Mouse (Mus musculus) large intestine, adult 2 months (tissue): ENCODE measurements at regions not wholly inside any gene's neighbourhood (a gene's known extent, or its start where the extent isn't known, plus 50 kb on each side); places are given as distances from the start of the nearest gene placed in this dataset.
"Not testable (repeated sequence)": the region's sequence is repeated elsewhere in the genome, so short reads cannot be mapped to it uniquely, and the experiment has no call there.

Experiments used
- DNase-seq: peaks from one replicate; pipeline ENCODE4 v3.0.0-alpha.2; 2012; ENCODE audit warnings: low read depth, low spot score
- WGBS: fragments of 180-500 bp; shearing (Covaris S2); methylation state at CpG from one replicate; pipeline ENCODE4 v1.1.7; 2018; 5-methylcytosine and 5-hydroxymethylcytosine counted together

- DNase-seq: no peak
- WGBS: 66% methylated on average over 2 of the region's 2 CpGs
Measured at GRCm38 (mm10) chr12:54527577-54527976, 128.8 kb downstream of the Sptssa start.

GRCm38 (mm10) chr12:54520406-54520805, 136.0 kb downstream of the Sptssa start:
- 73% methylated on average over 4 of the region's 4 CpGs for WGBS
- DNase-seq: no peak

GRCm38 (mm10) chr12:54519370-54519769, 137.0 kb downstream of the Sptssa start:
- DNase-seq: no peak
- 81% methylated on average over 3 of the region's 3 CpGs for WGBS

GRCm38 (mm10) chr12:54517265-54517664, 139.1 kb downstream of the Sptssa start:
- WGBS: 23% methylated on average over 3 of the region's 3 CpGs
- no peak for DNase-seq

- no peak for DNase-seq
- WGBS: 60% methylated on average over 3 of the region's 3 CpGs
Measured at GRCm38 (mm10) chr12:54516463-54516862, 139.9 kb downstream of the Sptssa start.

- DNase-seq: not testable (repeated sequence)
- WGBS: 72% methylated on average over 4 of the region's 4 CpGs
Measured at GRCm38 (mm10) chr12:54516039-54516438, 140.3 kb downstream of the Sptssa start.

- WGBS: 6% methylated on average over 6 of the region's 6 CpGs
- DNase-seq: no peak
Measured at GRCm38 (mm10) chr12:54509903-54510302, 146.5 kb downstream of the Sptssa start.

- no peak for DNase-seq
- WGBS: 84% methylated on average over 7 of the region's 7 CpGs
Measured at GRCm38 (mm10) chr12:54502775-54503174, 153.6 kb downstream of the Sptssa start.

- WGBS: 48% methylated on average over 3 of the region's 3 CpGs
- no peak for DNase-seq
Measured at GRCm38 (mm10) chr12:54499963-54500362, 156.4 kb downstream of the Sptssa start.

- 31% methylated on average over 4 of the region's 4 CpGs for WGBS
- DNase-seq: no peak
Measured at GRCm38 (mm10) chr12:54495701-54496374, 160.5 kb downstream of the Sptssa start.

- DNase-seq: no peak
- 77% methylated on average over 7 of the region's 7 CpGs for WGBS
Measured at GRCm38 (mm10) chr12:54494756-54495375, 161.5 kb downstream of the Sptssa start.

GRCm38 (mm10) chr12:54492737-54493136, 163.6 kb downstream of the Sptssa start:
- no peak for DNase-seq
- WGBS: 30% methylated on average over 10 of the region's 10 CpGs

- WGBS: 73% methylated on average over 2 of the region's 2 CpGs
- DNase-seq: no peak
Measured at GRCm38 (mm10) chr12:54490460-54490859, 165.9 kb downstream of the Sptssa start.

- peak; percentile 48 for DNase-seq
- WGBS: 1% methylated on average over 8 of the region's 8 CpGs
Measured at GRCm38 (mm10) chr12:54489675-54490074, 166.7 kb downstream of the Sptssa start.

- DNase-seq: no peak
- 90% methylated on average over 4 of the region's 4 CpGs for WGBS
Measured at GRCm38 (mm10) chr12:54487689-54488088, 168.7 kb downstream of the Sptssa start.

GRCm38 (mm10) chr12:54482020-54482419, 174.4 kb downstream of the Sptssa start:
- DNase-seq: no peak
- 65% methylated on average over 4 of the region's 4 CpGs for WGBS

- DNase-seq: no peak
- WGBS: 56% methylated on average over 1 of the region's 1 CpGs
Measured at GRCm38 (mm10) chr12:54479841-54480240, 176.5 kb downstream of the Sptssa start.

- no peak for DNase-seq
- 51% methylated on average over 5 of the region's 5 CpGs for WGBS
Measured at GRCm38 (mm10) chr12:54472881-54473280, 183.5 kb downstream of the Sptssa start.

- 61% methylated on average over 3 of the region's 3 CpGs for WGBS
- DNase-seq: no peak
Measured at GRCm38 (mm10) chr12:54472407-54472806, 184.0 kb downstream of the Sptssa start.

GRCm38 (mm10) chr12:54467635-54468034, 188.7 kb downstream of the Sptssa start:
- 69% methylated on average over 2 of the region's 2 CpGs for WGBS
- no peak for DNase-seq

GRCm38 (mm10) chr12:54463806-54464205, 192.6 kb downstream of the Sptssa start:
- DNase-seq: peak; percentile 75
- 20% methylated on average over 7 of the region's 7 CpGs for WGBS
